In the genomic region with DNA sequence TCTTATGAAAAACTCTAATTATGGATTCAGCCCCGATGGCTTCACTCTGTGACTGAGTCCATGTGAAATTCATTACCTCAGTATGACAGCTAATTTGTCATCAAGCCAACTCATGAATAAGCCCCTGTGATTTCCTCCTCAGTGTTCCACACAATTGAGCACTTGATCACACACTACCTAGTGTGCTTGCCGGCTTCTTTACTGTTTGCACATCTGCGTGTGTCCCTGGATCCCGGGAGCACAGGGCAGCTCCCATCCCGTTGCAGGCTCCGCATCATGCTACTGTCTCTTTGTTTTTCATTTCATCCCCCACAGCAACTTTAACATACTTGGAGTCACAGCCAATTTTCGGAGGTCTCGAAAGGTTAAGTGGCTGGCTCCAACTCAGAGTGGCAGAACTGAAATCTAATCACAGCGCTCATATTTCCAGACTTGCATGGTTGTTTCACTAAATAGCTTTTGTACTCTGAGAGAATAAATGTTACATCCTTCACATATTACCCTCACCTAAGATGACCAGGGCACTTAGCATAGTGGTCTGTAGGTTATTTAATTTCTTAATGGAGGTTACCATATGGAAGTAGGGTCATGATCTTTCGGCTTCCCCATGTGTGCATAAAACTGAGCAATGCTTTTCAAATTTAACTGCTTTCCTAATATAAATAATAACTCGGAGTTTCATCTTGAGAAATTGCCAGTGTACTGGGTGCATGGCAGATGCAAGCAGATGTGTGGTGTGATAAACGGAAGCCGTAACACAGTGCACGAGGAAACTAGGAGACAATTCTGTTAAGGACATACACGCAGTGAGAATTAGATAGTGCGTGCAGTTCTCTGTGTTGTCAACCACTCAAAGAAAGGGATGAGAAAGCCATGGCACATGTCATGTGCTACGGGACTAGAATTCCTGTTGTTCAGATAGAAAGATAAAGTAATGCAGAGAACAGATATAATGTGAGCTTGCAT, we compare ENCODE assay signal across 15 mouse cellular contexts.
DNase-seq lines count a peak whose midpoint lies in the region; ATAC-seq lines count a peak whose summit lies in the region.
"Had no signal": no experiment of that assay in that cellular context is flagged by ENCODE, and none has a peak within 500 bp of the region (broad histone marks: within the 10 kb centered on the region; RNA-seq: fewer than 3 reads in every experiment).

No protein-coding gene starts in this region.

- H3K4me3 ChIP-seq in midbrain, embryonic 13.5 days (replicated peaks) = no peak overlapping the region
- no peak overlapping the region for H3K4me3 ChIP-seq in midbrain, embryonic 11.5 days (ENCODE audit: low read depth, low read length)
- H3K4me3 ChIP-seq in hindbrain, embryonic 12.5 days = no peak overlapping the region
- no peak overlapping the region for H3K4me3 ChIP-seq in midbrain, embryonic 16.5 days (ENCODE audit: low read depth, low read length)
- H3K4me3 ChIP-seq: embryonic facial prominence, embryonic 13.5 days; heart, embryonic 13.5 days; limb, embryonic 12.5 days had no signal

- peak; percentile 79 for ATAC-seq in midbrain, embryonic 13.5 days
- ATAC-seq in midbrain, embryonic 11.5 days (ENCODE audit: low FRiP score) = no peak
- peak; percentile 86 for ATAC-seq in hindbrain, embryonic 12.5 days (ENCODE audit: low FRiP score)
- ATAC-seq in midbrain, embryonic 16.5 days = peak; percentile 58; the same call in 1 of the 2 replicates
- ATAC-seq: inflammation-experienced regulatory T-cells, adult 6 months; liver, postnatal 0 days had no signal

- peaks cover 10% of the 10 kb centered on the region; the same call in 1 of the 2 replicates for H3K4me1 ChIP-seq in midbrain, embryonic 13.5 days (replicated peaks)
- no peaks in the 10 kb centered on the region for H3K4me1 ChIP-seq in midbrain, embryonic 11.5 days (ENCODE audit: control insufficient read depth, insufficient read depth, low read length)
- peaks cover 9% of the 10 kb centered on the region; the same call in 1 of the 2 replicates for H3K4me1 ChIP-seq in hindbrain, embryonic 12.5 days
- H3K4me1 ChIP-seq in midbrain, embryonic 16.5 days (ENCODE audit: control insufficient read depth, insufficient read depth, low read length) = 0 out of 2 replicates have a peak, but pooled peaks cover 7% of the 10 kb centered on the region
- H3K4me1 ChIP-seq: heart, embryonic 13.5 days; limb, embryonic 12.5 days had no signal

- no peak overlapping the region for H3K9ac ChIP-seq in midbrain, embryonic 13.5 days (replicated peaks)
- no peak overlapping the region for H3K9ac ChIP-seq in midbrain, embryonic 11.5 days (ENCODE audit: low read length)
- no peak overlapping the region for H3K9ac ChIP-seq in hindbrain, embryonic 12.5 days
- no peak overlapping the region for H3K9ac ChIP-seq in midbrain, embryonic 16.5 days (ENCODE audit: low read depth, low read length)
- H3K9ac ChIP-seq: embryonic facial prominence, embryonic 13.5 days; heart, embryonic 13.5 days; limb, embryonic 12.5 days; liver, postnatal 0 days had no signal

- no peaks in the 10 kb centered on the region for H3K9me3 ChIP-seq in midbrain, embryonic 13.5 days
- H3K9me3 ChIP-seq in midbrain, embryonic 11.5 days (ENCODE audit: control insufficient read depth, low read length) = no peaks in the 10 kb centered on the region
- no peaks in the 10 kb centered on the region for H3K9me3 ChIP-seq in hindbrain, embryonic 12.5 days (replicated peaks)
- H3K9me3 ChIP-seq in midbrain, embryonic 16.5 days (replicated peaks; ENCODE audit: control insufficient read depth, low read length, poor library complexity, severe bottlenecking) = no peaks in the 10 kb centered on the region
- H3K9me3 ChIP-seq: embryonic facial prominence, embryonic 13.5 days; heart, embryonic 13.5 days; limb, embryonic 12.5 days had no signal

- no peak overlapping the region for H3K4me2 ChIP-seq in midbrain, embryonic 13.5 days (replicated peaks)
- no peak overlapping the region for H3K4me2 ChIP-seq in midbrain, embryonic 11.5 days
- no peak overlapping the region for H3K4me2 ChIP-seq in hindbrain, embryonic 12.5 days (replicated peaks)
- no peak overlapping the region for H3K4me2 ChIP-seq in midbrain, embryonic 16.5 days (ENCODE audit: low read length)
- H3K4me2 ChIP-seq: embryonic facial prominence, embryonic 13.5 days; heart, embryonic 13.5 days; limb, embryonic 12.5 days had no signal

- H3K27me3 ChIP-seq in midbrain, embryonic 13.5 days = no peaks in the 10 kb centered on the region
- no peaks in the 10 kb centered on the region for H3K27me3 ChIP-seq in midbrain, embryonic 11.5 days (ENCODE audit: control insufficient read depth, insufficient read depth, low read length)
- no peaks in the 10 kb centered on the region for H3K27me3 ChIP-seq in hindbrain, embryonic 12.5 days
- no peaks in the 10 kb centered on the region for H3K27me3 ChIP-seq in midbrain, embryonic 16.5 days (ENCODE audit: control insufficient read depth, insufficient read depth, low read depth, low read length)
- H3K27me3 ChIP-seq: embryonic facial prominence, embryonic 13.5 days; heart, embryonic 13.5 days; limb, embryonic 12.5 days had no signal

- no peaks in the 10 kb centered on the region for H3K36me3 ChIP-seq in midbrain, embryonic 13.5 days
- no peaks in the 10 kb centered on the region for H3K36me3 ChIP-seq in midbrain, embryonic 11.5 days (ENCODE audit: control insufficient read depth, insufficient read depth, low read length)
- H3K36me3 ChIP-seq in hindbrain, embryonic 12.5 days = no peaks in the 10 kb centered on the region
- no peaks in the 10 kb centered on the region for H3K36me3 ChIP-seq in midbrain, embryonic 16.5 days (ENCODE audit: control insufficient read depth, insufficient read depth, low read length)
- H3K36me3 ChIP-seq: embryonic facial prominence, embryonic 13.5 days; heart, embryonic 13.5 days; limb, embryonic 12.5 days had no signal

- DNase-seq in midbrain, embryonic 11.5 days (ENCODE audit: low spot score, missing footprints) = no peak
- peak; percentile 4 for DNase-seq in embryo, embryonic 9.5 days (ENCODE audit: extremely low spot score)
- no peak for DNase-seq in gastrocnemius, adult 18-20 months (ENCODE audit: low spot score)
- no peak for DNase-seq in urinary bladder, postnatal 10 days (ENCODE audit: low spot score)
- DNase-seq in right cerebral cortex, postnatal 10 days (ENCODE audit: low spot score in 2 of 2) = no peak
- DNase-seq: adrenal gland, postnatal 25 days; cerebellum, adult 11 months; liver, postnatal 0 days had no signal

- H3K27ac ChIP-seq in midbrain, embryonic 13.5 days = no peak overlapping the region
- no peak overlapping the region for H3K27ac ChIP-seq in midbrain, embryonic 11.5 days (ENCODE audit: low read depth, low read length)
- H3K27ac ChIP-seq in hindbrain, embryonic 12.5 days = peak overlapping the region; percentile 32; the same call in 1 of the 2 replicates
- H3K27ac ChIP-seq in midbrain, embryonic 16.5 days (ENCODE audit: low read length) = no peak overlapping the region
- H3K27ac ChIP-seq: embryonic facial prominence, embryonic 13.5 days; heart, embryonic 13.5 days; limb, embryonic 12.5 days had no signal

- 77% methylated on average over 17 of the region's 17 CpGs for WGBS in midbrain, embryonic 13.5 days
- 86% methylated on average over 17 of the region's 17 CpGs for WGBS in midbrain, embryonic 11.5 days
- WGBS in hindbrain, embryonic 12.5 days = 53% methylated on average over 17 of the region's 17 CpGs
- 63% methylated on average over 17 of the region's 17 CpGs for WGBS in midbrain, embryonic 16.5 days
